Mouse (Mus musculus) megakaryocyte progenitor cell, adult 5-6 weeks (primary cell): Measurements from ENCODE around the gene Gm49361. TPM values are rescaled to one million over a fixed set of nuclear protein-coding genes. Genes with fewer than 3 reads are reported as not detected.
"Not testable (repeated sequence)": the region's sequence is repeated elsewhere in the genome, so short reads cannot be mapped to it uniquely, and the experiment has no call there.

Source experiments
- ATAC-seq: replicated peaks from 2 replicates; pipeline ENCODE4 v1.8.0; 2016; ENCODE audit warnings: mild to moderate bottlenecking, moderate TSS enrichment, inconsistent platforms; ENCODE audit not compliant: poor library complexity
- total RNA-seq, 2 experiments: library from RNA; stranded (forward) in 1 of 2; stranded (reverse) in 1 of 2; fragments of 157-497, 149-512 nt in 1 of 2; fragments of 200-1000 nt in 1 of 2; gene quantifications; 2 replicates each; pipeline versions ENCODE4 v1.2.3 to v1.2.4; 2015 to 2017

Gm49361 gene
- not detected in 2 replicates for total RNA-seq (2015)
- total RNA-seq (2017): not detected in 2 replicates

GRCm38 (mm10) chr14:57746001-57746771 is at the start of gene Gm49361:
Gm49361 (minus strand) TSS chr14:57746103.
- ATAC-seq: peak; percentile 77

GRCm38 (mm10) chr14:57791171-57791570 is 45.3 kb upstream of the Gm49361 start:
- ATAC-seq: no peak

GRCm38 (mm10) chr14:57789759-57790158 is 43.9 kb upstream of the Gm49361 start:
- no peak for ATAC-seq

GRCm38 (mm10) chr14:57789311-57789710 is 43.4 kb upstream of the Gm49361 start:
- ATAC-seq: no peak

DNA sequence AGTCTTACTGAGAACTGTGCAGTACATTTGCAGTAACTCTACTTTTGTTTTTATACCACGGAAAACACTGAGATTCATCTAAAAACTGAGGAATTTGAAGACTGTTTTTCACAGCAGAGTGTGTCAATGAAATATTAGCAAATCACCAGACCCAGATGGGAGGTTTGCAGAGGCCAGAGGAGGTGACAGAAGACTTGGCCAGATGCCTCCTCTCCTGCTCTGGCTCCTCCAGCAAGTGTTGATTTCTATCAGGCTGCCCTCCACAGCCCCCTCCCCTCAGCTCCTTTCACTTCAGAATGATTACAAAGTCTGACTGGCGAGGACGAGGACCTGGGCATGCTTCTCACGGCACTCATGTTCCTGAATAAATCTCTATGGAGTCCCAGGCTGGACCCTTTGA is 41.5 kb upstream of the Gm49361 start:
- no peak for ATAC-seq

DNA sequence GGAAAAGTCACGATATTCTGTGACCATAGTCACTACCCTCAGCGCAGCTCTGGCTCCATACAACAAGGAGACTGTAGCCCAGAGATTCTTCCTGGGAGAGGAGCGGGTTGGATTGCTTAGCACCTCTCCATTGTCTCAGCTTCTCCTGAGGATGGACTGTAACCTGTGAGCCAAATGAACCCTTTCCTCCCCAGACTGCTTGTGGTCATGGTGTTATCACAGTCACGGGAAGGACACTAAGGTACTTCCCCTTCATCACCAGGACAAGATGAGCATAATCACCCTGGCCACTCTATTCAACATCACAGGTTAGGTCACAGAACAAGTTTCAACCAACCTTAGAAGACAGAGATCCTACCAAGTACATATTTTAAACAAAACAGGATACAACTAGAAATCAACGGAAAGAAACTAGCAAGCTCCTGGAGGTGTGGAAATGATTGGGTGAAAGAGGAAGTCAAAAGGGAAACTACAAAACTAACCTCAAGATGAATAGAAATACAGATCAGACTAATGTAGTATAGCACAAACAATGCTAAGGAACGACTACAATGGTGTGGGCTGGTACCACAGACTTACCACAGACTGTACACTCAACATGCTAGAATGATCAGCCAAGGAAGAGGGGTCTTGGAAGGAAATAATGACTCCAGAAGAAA is 26.4 kb upstream of the Gm49361 start:
- ATAC-seq: peak; percentile 88

DNA sequence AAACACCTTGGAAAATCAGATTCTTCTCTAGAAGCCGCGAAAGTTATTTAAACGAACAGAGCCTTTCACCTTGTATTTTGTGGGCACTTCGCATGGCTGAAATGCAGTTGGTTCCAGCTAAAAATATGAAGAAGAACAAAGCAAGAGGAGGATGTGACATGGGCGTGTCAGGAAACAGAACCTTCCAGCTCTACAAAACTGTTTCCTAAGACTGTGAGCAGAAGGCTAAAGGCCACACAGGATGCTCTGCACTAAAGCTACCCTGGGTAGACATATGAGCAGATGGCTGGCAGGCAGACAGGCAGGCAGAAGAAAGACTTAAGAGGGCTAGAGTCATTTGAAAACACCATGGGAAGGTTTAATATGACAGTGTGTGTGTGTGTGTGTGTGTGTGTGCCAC is 23.2 kb upstream of the Gm49361 start:
- peak; percentile 61 for ATAC-seq

DNA sequence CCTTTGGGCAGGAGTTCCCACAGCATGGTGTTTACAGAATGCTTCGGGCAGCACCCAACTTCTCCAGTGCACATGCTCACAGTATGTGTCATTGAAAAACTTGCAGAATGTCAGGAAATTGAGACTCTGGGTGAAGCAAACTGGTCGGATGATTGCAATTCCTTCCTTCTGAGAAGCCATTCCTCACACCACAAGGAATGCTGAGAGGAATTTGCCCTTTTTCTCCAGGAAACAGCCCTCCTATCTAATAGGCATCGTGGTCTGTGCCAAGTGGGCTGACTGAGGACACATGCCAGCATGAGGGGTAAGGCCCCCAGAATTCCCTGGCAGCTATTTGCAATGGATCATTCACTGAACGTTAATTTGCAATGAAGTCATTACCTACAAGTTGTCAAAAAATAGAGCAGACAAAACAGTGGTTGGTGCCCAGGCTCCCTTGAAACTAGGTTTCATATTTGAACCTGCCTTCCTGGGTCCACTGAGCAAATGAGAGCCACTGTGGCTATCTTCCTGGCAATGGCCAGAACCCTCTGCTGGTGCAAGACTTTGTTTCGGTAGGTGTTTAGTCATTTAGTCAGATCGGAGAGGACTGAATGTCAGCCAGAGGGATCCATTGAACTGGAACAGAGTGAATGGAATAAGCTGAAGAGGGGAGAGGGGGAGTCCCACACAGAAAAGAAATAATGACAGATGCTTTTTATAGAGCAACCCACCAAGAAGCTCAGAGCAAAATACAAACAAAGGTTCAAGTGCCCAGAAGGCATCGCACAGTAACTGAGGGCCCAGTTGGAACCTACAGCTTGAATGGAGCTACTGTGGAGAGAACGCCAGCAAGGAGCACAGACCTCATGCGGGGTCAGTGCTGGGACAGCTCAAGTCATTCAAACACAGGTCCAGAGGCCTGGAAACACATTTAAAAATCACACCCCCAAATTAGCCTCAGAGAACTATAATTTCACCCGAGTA is 14.8 kb upstream of the Gm49361 start:
- ATAC-seq: no peak

- no peak for ATAC-seq
These were observed 12.3 kb upstream of the Gm49361 start, which contains the start of gene Lats2 for GRCm38 (mm10) chr14:57758237-57758636. Lats2 (minus strand) TSS chr14:57758388.

- peak; percentile 66 for ATAC-seq
These were observed 10.2 kb upstream of the Gm49361 start for GRCm38 (mm10) chr14:57756094-57756493.

- peak; percentile 32; the same call in 1 of the 2 replicates for ATAC-seq
These were observed 9.8 kb upstream of the Gm49361 start for GRCm38 (mm10) chr14:57755661-57756060.

GRCm38 (mm10) chr14:57753351-57753992 is 7.6 kb upstream of the Gm49361 start:
- peak; percentile 78 for ATAC-seq

GRCm38 (mm10) chr14:57751006-57751405 is 5.1 kb upstream of the Gm49361 start:
- not testable (repeated sequence) for ATAC-seq

DNA sequence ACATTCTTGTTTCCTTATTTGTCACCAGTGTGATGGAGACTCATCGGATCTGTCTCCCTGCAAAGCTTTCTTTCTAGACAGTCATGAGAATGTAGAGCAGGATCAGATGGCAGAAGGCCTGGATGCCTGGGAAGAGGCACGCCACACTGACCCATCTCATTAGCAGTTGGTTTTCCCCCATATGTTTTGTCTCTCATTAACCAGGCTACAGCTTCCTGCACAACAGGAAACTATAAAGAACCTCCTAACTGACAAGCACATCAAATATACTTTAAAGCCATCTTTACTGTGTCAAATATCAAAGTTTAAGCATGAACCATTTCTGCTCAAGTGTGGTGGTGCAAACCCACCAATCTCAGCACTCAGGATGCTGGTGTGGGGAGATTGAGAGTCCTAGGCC is 3.6 kb upstream of the Gm49361 start:
- ATAC-seq: no peak

DNA sequence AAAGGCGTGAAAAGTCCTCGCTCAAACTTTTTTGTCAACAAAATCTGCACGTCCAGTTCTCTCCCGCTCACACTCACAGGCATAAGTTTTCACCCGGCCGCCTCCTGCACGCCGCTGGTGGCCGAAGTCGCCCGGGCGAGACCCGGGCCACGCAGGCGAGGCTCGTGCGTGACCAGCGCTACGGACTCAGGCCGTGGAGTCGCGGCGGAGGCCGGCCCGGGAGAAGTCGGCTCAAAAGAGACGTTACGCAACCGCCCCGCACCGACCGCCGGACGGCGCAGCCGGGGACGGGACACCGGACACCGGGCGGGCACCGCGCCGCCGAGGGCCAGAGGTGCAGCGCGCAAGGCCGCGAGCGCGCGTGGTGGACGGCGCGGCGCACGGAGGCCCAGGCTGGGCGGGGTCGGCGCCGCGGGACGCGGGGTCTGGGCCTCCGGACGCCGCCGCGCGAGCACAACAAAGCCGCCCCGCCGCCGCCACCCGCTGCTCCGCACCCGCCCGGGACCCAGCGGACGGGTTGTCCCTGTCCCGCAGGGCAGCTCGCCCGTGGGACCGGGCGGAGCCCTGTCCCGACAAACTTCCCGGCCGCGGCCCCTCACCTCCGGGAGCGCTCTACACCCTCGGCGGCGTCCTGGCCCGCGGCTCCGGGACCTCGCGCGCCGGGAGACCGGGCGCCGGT is 473 bp downstream of the Gm49361 start:
- ATAC-seq: peak; percentile 2; the same call in 1 of the 2 replicates

GRCm38 (mm10) chr14:57744547-57744946 is 1.4 kb downstream of the Gm49361 start:
- ATAC-seq: 0 out of 2 replicates have a peak, but pooled peaks have one; percentile 21

- ATAC-seq: no peak
These were observed 5.3 kb downstream of the Gm49361 start for GRCm38 (mm10) chr14:57740651-57741050.

DNA sequence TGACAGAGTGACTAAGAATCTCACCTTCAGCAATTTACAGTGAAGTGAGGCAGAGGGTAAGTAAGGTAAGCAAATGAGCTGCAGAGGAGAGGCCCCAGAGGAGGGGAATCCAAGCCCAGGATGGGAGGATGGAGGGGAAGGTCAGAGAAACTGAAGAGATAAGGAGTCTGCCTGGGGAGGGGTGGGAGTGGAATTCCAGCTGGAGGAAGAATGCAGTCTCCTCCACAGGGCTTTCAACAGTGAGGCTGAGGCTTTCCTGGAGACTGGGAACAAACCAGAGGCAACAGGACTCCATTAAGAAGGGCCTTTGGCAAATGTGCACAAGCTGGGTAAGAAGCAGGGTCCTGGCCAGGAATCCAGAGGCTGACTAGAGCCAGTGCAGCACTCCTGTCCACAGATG is 8.8 kb downstream of the Gm49361 start:
- no peak for ATAC-seq

- ATAC-seq: no peak
These were observed 9.8 kb downstream of the Gm49361 start for GRCm38 (mm10) chr14:57736141-57736540.
